Mouse (Mus musculus) forebrain, embryonic 15.5 days (tissue): ENCODE measurements at regions not wholly inside any gene's neighbourhood (a gene's known extent, or its start where the extent isn't known, plus 50 kb on each side); places are given as distances from the start of the nearest gene placed in this dataset.
A peak's percentile ranks its signal among the peaks of the same experiment; 100 is the strongest.

Experiments
- ATAC-seq: fragments of 200-750 bp; cut with Nextera tagmentation; replicated peaks from 2 replicates; pipeline ENCODE4 v1.8.0; 2017; ENCODE audit warnings: mild to moderate bottlenecking, moderate TSS enrichment, moderate library complexity
- H3K27ac ChIP-seq: fragments of 300-500 bp; sonication (generic); replicated peaks from 2 replicates; pipeline ENCODE4 v1.5.1; 2015; ENCODE audit warnings: mild to moderate bottlenecking, inconsistent platforms
- H3K27me3 ChIP-seq: fragments of 300-500 bp; sonication (generic); 2 replicates; pipeline ENCODE4 v1.6.1; 2015; ENCODE audit warnings: inconsistent platforms
- H3K36me3 ChIP-seq: fragments of 300-500 bp; sonication (generic); 2 replicates; pipeline ENCODE4 v1.6.1; 2015; ENCODE audit warnings: mild to moderate bottlenecking, inconsistent platforms
- H3K4me1 ChIP-seq: fragments of 300-500 bp; sonication (generic); 2 replicates; pipeline ENCODE4 v1.6.1; 2015; ENCODE audit warnings: inconsistent platforms
- H3K4me2 ChIP-seq: fragments of 300-500 bp; sonication (generic); replicated peaks from 2 replicates; pipeline ENCODE4 v1.6.1; 2015; ENCODE audit warnings: mild to moderate bottlenecking, inconsistent platforms
- H3K4me3 ChIP-seq: fragments of 300-500 bp; sonication (generic); 2 replicates; pipeline ENCODE4 v1.5.1; 2015; ENCODE audit warnings: mild to moderate bottlenecking, inconsistent platforms
- H3K9ac ChIP-seq: fragments of 300-500 bp; sonication (generic); replicated peaks from 2 replicates; pipeline ENCODE4 v1.6.1; 2015; ENCODE audit warnings: mild to moderate bottlenecking, inconsistent platforms
- H3K9me3 ChIP-seq: fragments of 300-500 bp; sonication (generic); 2 replicates; pipeline ENCODE4 v1.6.1; 2016; ENCODE audit warnings: inconsistent platforms
- WGBS: fragments of 180-500 bp; shearing (Covaris S2); methylation state at CpG from one replicate; pipeline ENCODE4 v1.1.7; 2015; ENCODE audit warnings: mixed read lengths; 5-methylcytosine and 5-hydroxymethylcytosine counted together

GRCm38 (mm10) chr12:13085484-13085883 lies 143.8 kb upstream of the Mycn start:
- peaks cover 5% of the 10 kb centered on the region; the same call in 1 of the 2 replicates for H3K4me1 ChIP-seq
- 96% methylated on average over 6 of the region's 6 CpGs for WGBS

GRCm38 (mm10) chr12:13083337-13084054 lies 141.8 kb upstream of the Mycn start:
- 31% methylated on average over 8 of the region's 8 CpGs for WGBS
- Histone ChIP-seq H3K4me3 (no peak overlapping the region), H3K9ac (no peak overlapping the region), H3K9me3 (no peaks in the 10 kb centered on the region), H3K27me3 (no peaks in the 10 kb centered on the region), H3K4me1 (peaks cover 5% of the 10 kb centered on the region; the same call in 1 of the 2 replicates), H3K27ac (no peak overlapping the region), H3K36me3 (no peaks in the 10 kb centered on the region), H3K4me2 (no peak overlapping the region)
- peak; percentile 78 for ATAC-seq

More at GRCm38 (mm10) chr12:13085484-13085883, 143.8 kb upstream of the Mycn start:
- H3K27ac ChIP-seq, result no peak overlapping the region
- H3K4me2 ChIP-seq, result no peak overlapping the region
- no peak overlapping the region for H3K4me3 ChIP-seq
- H3K9me3 ChIP-seq, result no peaks in the 10 kb centered on the region
- no peaks in the 10 kb centered on the region for H3K27me3 ChIP-seq
- no peak overlapping the region for H3K9ac ChIP-seq
- ATAC-seq, result no peak
- no peaks in the 10 kb centered on the region for H3K36me3 ChIP-seq

- H3K27me3 ChIP-seq, result no peaks in the 10 kb centered on the region
- H3K9ac ChIP-seq, result no peak overlapping the region
- ATAC-seq, result no peak
- H3K4me2 ChIP-seq, result no peak overlapping the region
- H3K4me3 ChIP-seq, result no peak overlapping the region
- H3K36me3 ChIP-seq, result no peaks in the 10 kb centered on the region
- no peak overlapping the region for H3K27ac ChIP-seq
- H3K4me1 ChIP-seq, result peaks cover 5% of the 10 kb centered on the region; the same call in 1 of the 2 replicates
- WGBS, result 75% methylated on average over 5 of the region's 5 CpGs
- H3K9me3 ChIP-seq, result no peaks in the 10 kb centered on the region
Measured at GRCm38 (mm10) chr12:13080791-13081190, 139.1 kb upstream of the Mycn start.

- ATAC-seq, result no peak
- H3K4me2 ChIP-seq, result no peak overlapping the region
- 95% methylated on average over 3 of the region's 3 CpGs for WGBS
Measured at GRCm38 (mm10) chr12:13079832-13080231, 138.1 kb upstream of the Mycn start.

GRCm38 (mm10) chr12:13077689-13078088 lies 136.0 kb upstream of the Mycn start:
- WGBS, result 65% methylated on average over 4 of the region's 4 CpGs
- Histone ChIP-seq H3K9me3 (no peaks in the 10 kb centered on the region), H3K27me3 (no peaks in the 10 kb centered on the region), H3K4me1 (no peaks in the 10 kb centered on the region), H3K27ac (no peak overlapping the region), H3K4me3 (no peak overlapping the region), H3K4me2 (no peak overlapping the region), H3K36me3 (no peaks in the 10 kb centered on the region), H3K9ac (no peak overlapping the region)
- no peak for ATAC-seq

More at GRCm38 (mm10) chr12:13079832-13080231, 138.1 kb upstream of the Mycn start:
- H3K27ac ChIP-seq, result no peak overlapping the region
- peaks cover 5% of the 10 kb centered on the region; the same call in 1 of the 2 replicates for H3K4me1 ChIP-seq
- H3K9ac ChIP-seq, result no peak overlapping the region
- no peaks in the 10 kb centered on the region for H3K36me3 ChIP-seq
- no peaks in the 10 kb centered on the region for H3K27me3 ChIP-seq
- no peak overlapping the region for H3K4me3 ChIP-seq
- no peaks in the 10 kb centered on the region for H3K9me3 ChIP-seq

GRCm38 (mm10) chr12:13076699-13077287 lies 135.1 kb upstream of the Mycn start:
- Histone ChIP-seq H3K4me3 (no peak overlapping the region), H3K9ac (no peak overlapping the region), H3K27ac (no peak overlapping the region), H3K9me3 (no peaks in the 10 kb centered on the region), H3K36me3 (no peaks in the 10 kb centered on the region), H3K4me2 (no peak overlapping the region), H3K4me1 (no peaks in the 10 kb centered on the region), H3K27me3 (no peaks in the 10 kb centered on the region)
- ATAC-seq, result no peak
- WGBS, result 71% methylated on average over 3 of the region's 3 CpGs

GRCm38 (mm10) chr12:13073126-13073886 lies 131.6 kb upstream of the Mycn start:
- WGBS, result 72% methylated on average over 4 of the region's 4 CpGs

GRCm38 (mm10) chr12:13067295-13067694 lies 125.6 kb upstream of the Mycn start:
- ATAC-seq, result no peak; the same call in 1 of the 2 replicates
- Histone ChIP-seq H3K4me3 (no peak overlapping the region), H3K27ac (no peak overlapping the region), H3K9me3 (no peaks in the 10 kb centered on the region), H3K9ac (no peak overlapping the region), H3K27me3 (no peaks in the 10 kb centered on the region), H3K36me3 (no peaks in the 10 kb centered on the region), H3K4me2 (no peak overlapping the region), H3K4me1 (peaks cover 9% of the 10 kb centered on the region)
- 32% methylated on average over 5 of the region's 5 CpGs for WGBS

More at GRCm38 (mm10) chr12:13073126-13073886, 131.6 kb upstream of the Mycn start:
- H3K27ac ChIP-seq, result no peak overlapping the region
- no peaks in the 10 kb centered on the region for H3K9me3 ChIP-seq
- no peaks in the 10 kb centered on the region for H3K4me1 ChIP-seq
- H3K27me3 ChIP-seq, result no peaks in the 10 kb centered on the region
- no peak overlapping the region for H3K4me2 ChIP-seq
- H3K9ac ChIP-seq, result no peak overlapping the region
- no peak overlapping the region for H3K4me3 ChIP-seq
- no peak for ATAC-seq
- no peaks in the 10 kb centered on the region for H3K36me3 ChIP-seq

- Histone ChIP-seq H3K4me3 (no peak overlapping the region), H3K27me3 (no peaks in the 10 kb centered on the region), H3K36me3 (no peaks in the 10 kb centered on the region), H3K27ac (peak overlapping the region; percentile 63), H3K4me2 (no peak overlapping the region), H3K9me3 (no peaks in the 10 kb centered on the region), H3K9ac (no peak overlapping the region), H3K4me1 (peaks cover 9% of the 10 kb centered on the region)
- WGBS, result 29% methylated on average over 6 of the region's 6 CpGs
- ATAC-seq, result peak; percentile 67
Measured at GRCm38 (mm10) chr12:13066604-13067181, 125.0 kb upstream of the Mycn start.

- WGBS, result 63% methylated on average over 3 of the region's 3 CpGs
- H3K9me3 ChIP-seq, result no peaks in the 10 kb centered on the region
- no peak overlapping the region for H3K4me3 ChIP-seq
- no peaks in the 10 kb centered on the region for H3K27me3 ChIP-seq
- H3K36me3 ChIP-seq, result no peaks in the 10 kb centered on the region
- ATAC-seq, result no peak
- H3K9ac ChIP-seq, result no peak overlapping the region
- H3K4me2 ChIP-seq, result no peak overlapping the region
- H3K27ac ChIP-seq, result no peak overlapping the region
- H3K4me1 ChIP-seq, result peaks cover 3% of the 10 kb centered on the region; the same call in 1 of the 2 replicates
Measured at GRCm38 (mm10) chr12:13059473-13059872, 117.8 kb upstream of the Mycn start.

GRCm38 (mm10) chr12:13056246-13056645 lies 114.5 kb upstream of the Mycn start:
- 61% methylated on average over 7 of the region's 7 CpGs for WGBS
- peaks cover 3% of the 10 kb centered on the region; the same call in 1 of the 2 replicates for H3K4me1 ChIP-seq
- no peak overlapping the region for H3K4me2 ChIP-seq
- no peak overlapping the region for H3K4me3 ChIP-seq
- 0 out of 2 replicates have a peak, but pooled peaks have one; percentile 41 for ATAC-seq
- H3K9ac ChIP-seq, result no peak overlapping the region
- H3K27ac ChIP-seq, result no peak overlapping the region
- no peaks in the 10 kb centered on the region for H3K9me3 ChIP-seq
- no peaks in the 10 kb centered on the region for H3K27me3 ChIP-seq
- H3K36me3 ChIP-seq, result no peaks in the 10 kb centered on the region

GRCm38 (mm10) chr12:13054611-13055010 lies 112.9 kb upstream of the Mycn start:
- Histone ChIP-seq H3K27me3 (no peaks in the 10 kb centered on the region), H3K4me3 (no peak overlapping the region), H3K4me1 (peaks cover 3% of the 10 kb centered on the region; the same call in 1 of the 2 replicates), H3K9ac (no peak overlapping the region), H3K36me3 (no peaks in the 10 kb centered on the region), H3K9me3 (no peaks in the 10 kb centered on the region), H3K27ac (no peak overlapping the region; the same call in 1 of the 2 replicates), H3K4me2 (no peak overlapping the region)
- 81% methylated on average over 3 of the region's 3 CpGs for WGBS
- ATAC-seq, result no peak
